Mouse (Mus musculus) left cerebral cortex, adult 9 months (tissue): ENCODE results near the gene 2300009A05Rik.

Source experiments
- DNase-seq, 2 experiments: peaks; one replicate each; pipeline ENCODE4 v3.0.0; 2022; ENCODE audit warnings: low spot score in 2 of 2

2300009A05Rik gene

GRCm38 (mm10) chr9:63348146-63348545 lies 50.9 kb downstream of the 2300009A05Rik start:
- no peak for DNase-seq

- no peak for DNase-seq
These were observed 53.0 kb downstream of the 2300009A05Rik start for GRCm38 (mm10) chr9:63346029-63346428.
